In the genomic region with DNA sequence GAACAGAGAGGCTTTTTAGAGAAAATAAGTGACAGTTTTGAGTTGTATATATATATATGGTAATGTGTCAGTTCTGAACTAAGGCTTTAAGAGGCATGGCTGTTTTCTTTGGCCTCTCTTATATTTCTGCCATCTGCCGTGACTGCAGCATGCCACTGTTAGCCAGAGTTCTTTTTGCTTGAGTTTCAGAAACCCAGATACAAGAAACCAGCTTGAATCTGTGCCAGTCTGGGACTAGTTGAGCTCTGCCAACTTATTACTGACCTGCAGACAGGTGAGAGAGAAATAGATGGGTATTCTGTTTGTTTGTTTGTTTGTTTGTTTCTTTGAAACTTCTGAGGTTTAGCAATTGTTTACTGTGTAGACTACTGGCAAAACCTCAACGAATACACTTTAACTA, we compare ENCODE assay signal across 14 mouse cellular contexts.
"Had no signal": no experiment of that assay in that cellular context is flagged by ENCODE, and none has a peak within 500 bp of the region (broad histone marks: within the 10 kb centered on the region; RNA-seq: fewer than 3 reads in every experiment).

No protein-coding gene starts in this region.

- ATAC-seq: midbrain, embryonic 13.5 days; midbrain, embryonic 15.5 days had no signal

- H3K9ac ChIP-seq: lung, embryonic 14.5 days; midbrain, embryonic 13.5 days; midbrain, embryonic 15.5 days; neural tube, embryonic 12.5 days had no signal

- H3K4me1 ChIP-seq: megakaryocyte, embryonic 14.5 days; midbrain, embryonic 13.5 days; midbrain, embryonic 15.5 days; neural tube, embryonic 12.5 days had no signal

- H3K36me3 ChIP-seq: midbrain, embryonic 13.5 days; midbrain, embryonic 15.5 days; neural tube, embryonic 12.5 days had no signal

- H3K9me3 ChIP-seq: megakaryocyte, embryonic 14.5 days; midbrain, embryonic 13.5 days; midbrain, embryonic 15.5 days; neural tube, embryonic 12.5 days had no signal

- DNase-seq: lung, adult 18-20 months; lung, embryonic 14.5 days; lung, postnatal 36 days; right cerebral cortex, postnatal 14 days; spleen, adult 18-20 months; thymus, adult 18-20 months; thymus, postnatal 14 days; thymus, postnatal 36 days had no signal

- H3K27me3 ChIP-seq: megakaryocyte, embryonic 14.5 days; midbrain, embryonic 13.5 days; midbrain, embryonic 15.5 days; neural tube, embryonic 12.5 days had no signal

- H3K4me3 ChIP-seq: megakaryocyte, embryonic 14.5 days; midbrain, embryonic 13.5 days; midbrain, embryonic 15.5 days; neural tube, embryonic 12.5 days had no signal

- H3K4me2 ChIP-seq: lung, embryonic 14.5 days; midbrain, embryonic 11.5 days; midbrain, embryonic 13.5 days; midbrain, embryonic 15.5 days; neural tube, embryonic 12.5 days had no signal

- H3K27ac ChIP-seq: macrophage; midbrain, embryonic 13.5 days; midbrain, embryonic 15.5 days; neural tube, embryonic 12.5 days had no signal
